Mouse (Mus musculus): ENCODE measurements at regions not wholly inside any gene's neighbourhood (a gene's known extent, or its start where the extent isn't known, plus 50 kb on each side); places are given as distances from the start of the nearest gene placed in this dataset.
A peak's percentile ranks its signal among the peaks of the same experiment; 100 is the strongest.

DNA sequence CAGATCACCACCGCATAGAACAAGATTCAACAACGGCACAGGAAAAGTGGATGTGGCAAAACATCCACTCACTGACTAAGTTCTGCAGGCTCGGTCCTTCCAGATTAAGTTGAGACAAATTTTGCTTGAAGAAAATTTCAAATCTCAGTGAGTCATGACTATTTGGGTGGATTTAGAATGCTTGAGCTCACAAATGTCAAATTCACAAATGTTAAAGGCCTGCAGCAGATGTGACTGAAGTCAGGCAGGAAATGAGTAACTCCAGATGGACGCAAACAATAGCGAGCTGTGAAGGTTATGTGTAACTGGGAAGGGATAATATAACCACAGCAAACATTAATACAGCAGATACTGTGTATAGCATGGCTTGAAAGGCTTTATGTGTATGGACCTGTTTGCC lies 198.5 kb upstream of the Zbtb20 start:
- DNase-seq (ENCODE audit: low spot score), result no peak

DNA sequence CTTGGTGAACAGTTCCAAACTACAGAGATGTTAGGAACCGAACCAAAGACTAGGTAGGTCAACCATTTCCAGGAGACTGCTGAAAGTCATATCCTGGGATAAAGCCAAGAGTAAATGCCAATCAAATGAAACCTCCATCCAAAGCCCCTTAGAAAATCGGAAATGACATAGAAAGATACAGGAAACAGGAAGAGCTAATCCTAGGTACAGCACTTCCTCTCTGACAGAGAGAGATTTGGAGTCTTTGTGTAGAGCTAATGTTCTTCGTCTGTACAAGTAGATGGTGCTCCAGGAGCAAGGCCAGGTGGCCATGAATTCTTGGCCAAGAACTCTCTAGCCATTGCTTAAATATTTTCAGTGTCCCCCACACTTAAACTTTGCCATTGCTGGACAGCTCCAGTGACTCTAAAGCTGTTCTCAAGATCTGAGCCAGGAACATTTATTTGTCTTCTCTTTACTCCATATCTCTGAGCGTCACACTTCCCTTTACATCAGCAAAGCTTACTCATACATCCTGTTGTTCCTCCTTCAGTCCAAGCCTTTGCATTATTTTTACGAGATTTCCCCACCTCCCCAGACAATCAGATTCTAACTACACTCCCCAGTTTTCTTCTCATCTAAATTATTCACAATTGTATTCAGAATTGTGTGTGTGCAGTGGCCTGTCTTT lies 199.1 kb upstream of the Zbtb20 start:
- DNase-seq (ENCODE audit: low spot score), result peak; percentile 36

DNA sequence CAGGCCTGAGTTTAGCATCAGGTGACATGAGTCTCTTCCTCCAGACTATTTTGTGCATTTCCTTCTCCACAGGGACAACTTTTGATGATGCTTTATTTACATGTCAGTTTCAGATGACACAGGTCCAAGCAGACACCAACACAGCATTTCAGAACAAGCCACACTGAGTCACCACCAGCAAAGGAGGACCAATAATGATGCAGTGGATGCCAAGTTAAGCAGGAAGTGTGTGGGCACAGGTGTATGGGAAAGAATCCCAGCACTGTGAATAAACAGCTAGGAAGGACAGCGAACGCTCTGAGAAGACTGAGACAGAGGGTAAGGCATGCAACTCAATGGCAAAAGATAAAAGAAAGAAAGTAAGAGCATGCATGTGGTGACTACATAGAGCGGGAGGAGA lies 200.7 kb upstream of the Zbtb20 start:
- no peak for DNase-seq (ENCODE audit: low spot score)

DNA sequence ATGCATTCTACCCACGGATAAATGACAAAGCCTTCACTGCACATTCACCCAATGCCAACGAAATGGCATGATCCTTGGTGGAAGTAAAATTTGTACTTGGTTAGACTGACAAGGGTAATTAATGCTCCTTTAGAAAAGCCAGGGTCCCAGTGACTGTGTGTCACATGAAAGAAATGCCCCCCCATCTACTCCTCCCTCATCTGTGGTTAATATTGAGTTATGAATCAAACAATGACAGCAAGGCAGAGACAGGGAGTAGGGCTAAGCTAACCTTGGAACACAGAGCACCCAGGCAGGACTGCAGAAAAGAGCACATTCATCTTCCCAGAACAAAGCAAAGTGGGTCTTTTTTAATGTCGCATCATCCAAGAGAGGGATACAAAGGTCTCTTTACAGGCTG lies 209.1 kb upstream of the Zbtb20 start:
- DNase-seq (ENCODE audit: low spot score), result no peak

DNA sequence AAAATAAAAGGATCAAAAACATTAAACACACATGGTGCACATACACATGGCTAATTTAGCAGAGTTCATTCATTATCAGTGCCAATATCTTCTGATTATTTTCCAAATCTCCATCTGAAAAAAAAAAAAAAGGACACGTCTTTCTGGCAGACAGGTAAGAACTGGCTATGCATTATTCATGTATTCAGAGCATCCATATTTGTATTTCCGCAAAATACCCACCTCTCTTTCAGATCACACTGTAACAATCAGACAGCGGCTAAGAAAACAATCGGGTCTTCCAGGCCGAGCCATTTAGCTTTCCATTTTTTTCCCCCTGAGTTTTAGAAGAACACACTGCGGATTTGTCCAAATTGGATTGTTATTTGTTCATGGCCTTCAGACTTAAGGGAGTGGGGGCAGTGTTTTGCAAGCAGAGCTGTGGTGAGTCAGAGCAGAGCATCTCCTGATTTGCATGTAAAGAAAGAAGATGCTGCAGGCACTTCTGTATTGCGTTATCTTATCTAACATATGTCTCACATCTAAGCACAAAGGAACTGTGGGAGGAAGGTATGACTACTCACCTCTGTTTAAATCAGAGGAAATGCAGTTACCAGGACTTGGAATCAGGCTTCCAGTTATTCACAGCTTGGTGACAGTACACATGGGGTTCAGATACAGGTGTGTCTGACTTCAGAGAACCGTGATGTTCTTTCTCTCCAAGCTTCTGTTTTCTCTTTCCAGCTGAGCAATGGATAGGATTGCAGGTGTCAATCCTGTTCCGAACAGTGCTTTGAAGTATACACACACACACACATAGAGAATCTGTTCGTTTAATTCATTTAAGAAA lies 223.6 kb upstream of the Zbtb20 start:
- DNase-seq (ENCODE audit: low spot score), result no peak

DNA sequence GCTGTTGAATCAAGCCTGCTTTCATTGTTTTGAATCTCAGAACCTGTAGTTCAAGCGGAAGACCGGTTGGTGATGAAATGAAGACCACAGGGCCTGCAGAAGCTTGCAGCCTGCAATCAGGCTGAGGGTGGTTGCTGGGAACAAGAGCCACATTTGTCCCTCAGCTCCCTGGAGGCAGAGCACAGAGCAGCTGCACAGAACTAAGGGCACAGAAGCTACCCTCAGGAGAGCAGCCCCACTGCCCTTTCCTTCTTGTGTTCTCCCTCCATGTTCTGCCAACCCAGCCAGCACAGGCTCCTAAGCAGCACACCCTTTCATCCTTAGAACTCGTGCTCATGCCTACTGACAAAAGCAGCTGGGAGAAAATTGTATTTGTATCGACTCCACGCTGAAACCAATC lies 225.9 kb upstream of the Zbtb20 start:
- DNase-seq (ENCODE audit: low spot score), result no peak

DNA sequence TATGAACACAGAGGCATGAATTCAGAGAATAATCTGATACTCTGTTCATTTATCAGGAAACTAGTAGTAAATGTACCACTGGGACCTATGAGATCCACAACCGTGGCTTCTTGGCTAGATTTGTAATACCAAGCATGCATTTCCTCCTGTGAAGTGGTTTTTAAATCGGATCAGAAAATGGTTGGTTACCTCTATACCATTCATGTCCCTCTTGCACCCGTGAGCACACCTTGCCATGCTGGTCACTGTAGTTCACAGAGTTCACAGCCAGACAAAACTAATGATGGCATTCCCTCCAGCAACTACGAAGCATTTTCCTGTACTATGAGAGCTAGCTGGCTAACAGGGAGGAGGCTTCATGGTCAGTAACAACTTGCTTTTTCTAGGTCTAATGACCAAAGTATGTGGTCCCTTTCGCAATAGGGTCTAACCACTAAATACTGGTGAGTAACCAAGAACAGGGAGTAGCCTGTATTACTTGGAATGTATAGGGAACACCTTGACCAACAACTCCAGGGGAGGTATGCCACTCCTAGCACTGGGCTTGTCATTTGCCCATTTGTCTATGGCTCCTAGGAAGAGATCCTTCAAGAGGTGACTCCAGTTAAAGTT lies 227.0 kb upstream of the Zbtb20 start:
- DNase-seq (ENCODE audit: low spot score), result no peak

DNA sequence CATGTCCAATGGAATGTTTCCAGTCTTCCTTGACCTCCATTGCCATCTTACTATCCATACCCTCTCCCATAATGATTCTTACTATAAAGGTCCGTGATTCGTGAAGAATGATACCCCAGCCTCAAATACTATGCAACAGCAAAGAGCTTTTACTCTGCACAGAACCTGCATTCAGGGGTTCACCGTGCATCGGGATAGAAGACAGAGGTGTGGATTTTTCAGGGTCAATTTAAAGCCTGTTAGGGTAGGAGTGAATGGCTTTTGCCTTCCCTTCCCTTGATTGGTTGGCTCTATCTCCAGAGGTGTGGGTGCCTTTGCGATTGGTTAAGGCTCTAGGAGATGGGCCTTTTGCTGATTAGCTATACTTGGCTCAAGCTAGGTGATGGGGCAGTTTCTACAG lies 227.9 kb upstream of the Zbtb20 start:
- no peak for DNase-seq (ENCODE audit: low spot score)

DNA sequence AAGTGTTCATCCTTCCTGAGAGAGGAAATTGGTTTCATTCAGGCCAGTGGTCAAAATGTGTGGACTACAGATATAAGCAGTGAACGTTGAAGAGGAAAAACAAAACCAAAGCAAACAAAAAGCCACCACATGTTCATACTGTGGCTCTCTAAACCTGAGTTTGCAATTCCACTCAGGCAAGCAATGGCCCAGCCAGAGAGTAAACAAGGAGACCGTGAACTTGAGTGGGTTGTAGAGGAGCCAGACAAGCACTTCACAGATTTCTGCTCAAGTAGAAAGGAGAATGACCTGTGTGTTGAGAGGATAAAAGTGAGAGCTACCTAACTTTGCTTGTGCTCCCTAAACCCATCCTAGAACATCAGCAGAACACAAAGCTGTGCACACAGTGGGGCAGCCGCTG lies 239.9 kb upstream of the Zbtb20 start:
- DNase-seq (ENCODE audit: low spot score), result no peak

DNA sequence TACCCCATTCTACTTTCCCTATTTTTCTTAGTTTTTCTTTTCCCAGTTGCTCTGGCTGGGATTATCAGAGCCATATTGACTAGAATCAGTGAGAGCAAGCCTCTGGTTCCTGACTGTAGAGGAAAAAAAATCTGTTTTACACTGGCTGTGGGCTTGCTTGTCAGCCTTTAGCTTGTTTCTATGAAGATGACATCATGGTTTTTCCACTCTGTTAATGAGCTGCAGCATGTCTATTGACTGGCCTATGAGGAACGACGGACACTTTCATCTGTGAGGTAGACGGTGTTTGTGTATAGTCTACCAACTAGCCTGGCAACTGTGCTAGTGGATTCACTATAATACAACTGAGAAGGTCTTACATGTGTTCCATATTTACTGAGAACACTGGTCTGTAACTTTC lies 248.0 kb upstream of the Zbtb20 start:
- DNase-seq (ENCODE audit: low spot score), result no peak

DNA sequence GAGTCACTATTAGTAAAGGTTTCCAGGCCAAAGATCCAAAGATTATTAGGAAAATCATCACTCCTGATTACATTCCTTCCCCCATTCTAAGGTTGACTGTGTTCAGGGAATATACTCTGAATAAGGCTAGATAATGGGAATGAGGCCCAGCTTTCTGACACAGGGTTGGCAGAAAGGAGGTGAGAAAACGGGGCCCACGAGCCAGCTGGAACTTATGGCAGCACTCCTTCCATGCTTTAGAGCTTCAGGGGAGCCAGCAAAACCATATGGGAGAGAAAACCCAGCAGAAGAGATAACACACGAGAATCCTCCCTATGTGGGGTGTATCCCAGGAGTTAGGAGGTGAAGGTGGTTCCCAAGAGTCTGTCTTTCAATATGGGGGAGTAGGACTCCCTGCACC lies 259.8 kb upstream of the Zbtb20 start:
- DNase-seq (ENCODE audit: low spot score), result no peak

DNA sequence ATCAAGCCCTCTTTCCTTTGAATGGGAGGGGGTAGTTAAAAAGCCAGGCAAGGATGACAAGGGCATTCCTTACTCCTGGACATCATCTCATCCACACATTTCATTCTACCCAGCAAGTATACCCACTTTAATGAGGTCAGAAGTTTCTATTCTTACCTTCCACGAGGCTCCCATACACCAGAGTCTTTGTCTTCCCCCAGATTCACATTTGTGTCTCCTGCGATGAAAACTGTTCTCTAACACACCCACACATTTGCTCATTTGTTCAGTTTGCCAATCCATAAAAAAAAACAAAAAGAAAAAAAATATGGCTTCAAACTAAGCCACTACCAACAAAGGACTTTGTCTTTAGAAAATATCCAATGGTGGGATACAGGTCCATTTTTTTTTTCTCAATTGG lies 263.7 kb upstream of the Zbtb20 start:
- no peak for DNase-seq (ENCODE audit: low spot score)

DNA sequence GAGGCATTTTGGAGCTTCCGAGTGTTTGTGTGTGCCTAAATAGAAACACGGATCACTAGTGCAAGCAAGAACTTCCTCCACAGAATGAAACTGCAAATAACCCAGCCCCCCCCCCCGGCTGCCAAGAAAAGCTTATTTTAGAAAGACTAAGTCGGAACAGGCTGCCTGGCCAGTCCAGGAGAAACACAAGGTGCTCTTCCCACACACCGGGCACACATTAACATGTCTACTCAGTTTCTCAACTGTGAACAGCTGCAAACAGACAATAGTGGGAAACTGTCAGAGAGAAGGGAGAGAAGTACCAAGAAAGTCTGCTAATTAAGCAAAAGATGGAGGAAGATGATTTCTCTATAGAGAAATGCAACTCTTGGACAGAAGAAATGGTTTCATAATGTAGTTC lies 267.3 kb upstream of the Zbtb20 start:
- DNase-seq (ENCODE audit: low spot score), result no peak

DNA sequence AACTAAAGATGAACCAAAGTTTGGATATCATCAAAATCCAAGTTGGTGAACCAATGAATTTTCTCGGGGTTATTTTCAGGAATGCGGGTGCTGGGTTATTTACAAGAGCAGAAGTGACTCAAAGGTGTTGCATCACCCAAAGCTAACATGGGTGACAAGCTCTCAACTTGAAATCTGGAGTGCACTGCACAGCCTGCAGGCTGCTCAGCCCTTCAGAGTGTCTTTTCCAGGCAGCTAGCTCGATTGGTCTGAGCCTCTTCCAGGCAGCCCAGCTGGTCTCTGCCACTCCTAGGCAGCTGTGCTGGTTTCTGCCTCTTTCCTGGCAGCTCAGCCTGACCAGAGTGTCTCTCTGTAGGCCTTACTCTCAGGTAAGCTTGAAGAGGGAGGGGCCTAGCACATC lies 251.9 kb upstream of the Gap43 start:
- peak; percentile 8 for DNase-seq (ENCODE audit: low spot score)

DNA sequence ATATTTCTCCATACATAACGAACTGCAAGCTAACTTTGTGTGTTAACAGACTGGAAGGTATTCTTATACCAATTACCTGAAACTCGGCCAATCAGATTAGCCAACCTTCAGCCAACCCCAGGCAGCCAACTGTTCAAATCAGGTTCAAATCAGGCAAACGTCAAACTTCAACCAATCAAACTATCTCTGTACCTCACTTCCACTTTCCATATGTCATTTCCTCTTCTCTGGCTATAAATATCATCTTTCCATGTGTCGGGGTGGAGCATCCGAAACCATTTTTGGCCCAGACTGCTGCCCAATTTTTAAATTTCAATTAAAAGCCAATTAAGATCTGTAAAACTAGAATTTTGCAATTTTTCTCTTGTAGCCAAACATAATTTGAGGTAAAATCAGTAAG lies 251.1 kb upstream of the Gap43 start:
- no peak for DNase-seq (ENCODE audit: low spot score)

DNA sequence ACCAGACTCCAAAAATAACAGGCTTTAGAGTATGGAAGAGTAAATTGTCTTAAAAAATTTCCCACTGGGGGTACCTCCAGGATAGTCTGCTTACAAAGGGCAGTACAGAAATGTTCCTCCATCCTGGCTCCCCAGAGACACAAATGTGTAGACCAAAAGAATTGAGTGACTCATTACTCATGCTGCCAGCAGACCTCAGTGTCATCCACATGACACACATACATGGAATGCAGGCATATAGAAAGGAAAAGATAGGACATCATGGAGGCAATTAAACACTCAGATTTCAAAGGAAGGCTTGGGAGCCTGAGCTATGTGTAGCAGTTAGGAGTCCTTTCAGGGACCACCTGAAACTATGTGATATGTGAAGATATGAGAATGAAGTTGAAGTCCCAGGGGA lies 245.7 kb upstream of the Gap43 start:
- no peak for DNase-seq (ENCODE audit: low spot score)

DNA sequence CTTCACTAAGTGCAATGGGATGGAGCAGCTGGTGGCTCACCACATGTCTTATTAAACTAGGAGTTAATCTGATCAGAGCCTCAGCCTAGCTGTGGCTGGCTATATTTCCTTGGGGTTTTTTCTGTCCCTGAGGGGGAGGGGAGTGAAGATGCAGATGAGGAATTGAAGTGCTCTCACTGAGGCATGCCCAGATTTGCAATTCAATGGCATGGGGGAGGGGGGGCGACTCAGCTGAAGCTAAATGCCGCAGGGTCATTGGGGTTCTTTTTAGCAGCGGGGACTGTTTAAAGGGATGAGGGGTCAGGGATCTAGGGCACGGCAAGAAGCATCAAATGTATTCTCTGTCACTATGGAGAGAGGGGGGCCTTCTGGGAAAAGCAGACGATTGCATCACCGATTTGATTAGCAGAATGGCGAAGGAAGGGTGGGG lies 235.1 kb upstream of the Gap43 start:
- no peak for DNase-seq (ENCODE audit: low spot score)

DNA sequence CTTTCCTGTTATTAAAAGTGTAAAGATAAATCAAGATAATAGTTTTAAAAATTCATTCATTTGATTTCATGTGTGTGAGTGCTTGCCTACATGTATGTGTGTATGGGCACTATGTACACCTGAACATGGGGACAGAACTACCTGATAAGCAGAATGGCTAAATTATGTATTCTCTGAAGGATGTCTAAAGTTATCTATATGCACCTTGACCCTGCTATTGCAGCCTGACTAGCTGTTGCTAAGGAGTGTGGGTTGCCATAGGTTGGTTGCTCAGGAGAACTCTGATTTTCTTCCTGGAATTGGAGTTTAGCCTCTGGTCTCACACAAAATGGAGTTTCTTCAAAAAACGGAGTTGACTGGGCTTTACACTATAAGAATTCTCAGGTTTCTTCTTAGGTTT lies 234.5 kb upstream of the Gap43 start:
- no peak for DNase-seq (ENCODE audit: low spot score)

DNA sequence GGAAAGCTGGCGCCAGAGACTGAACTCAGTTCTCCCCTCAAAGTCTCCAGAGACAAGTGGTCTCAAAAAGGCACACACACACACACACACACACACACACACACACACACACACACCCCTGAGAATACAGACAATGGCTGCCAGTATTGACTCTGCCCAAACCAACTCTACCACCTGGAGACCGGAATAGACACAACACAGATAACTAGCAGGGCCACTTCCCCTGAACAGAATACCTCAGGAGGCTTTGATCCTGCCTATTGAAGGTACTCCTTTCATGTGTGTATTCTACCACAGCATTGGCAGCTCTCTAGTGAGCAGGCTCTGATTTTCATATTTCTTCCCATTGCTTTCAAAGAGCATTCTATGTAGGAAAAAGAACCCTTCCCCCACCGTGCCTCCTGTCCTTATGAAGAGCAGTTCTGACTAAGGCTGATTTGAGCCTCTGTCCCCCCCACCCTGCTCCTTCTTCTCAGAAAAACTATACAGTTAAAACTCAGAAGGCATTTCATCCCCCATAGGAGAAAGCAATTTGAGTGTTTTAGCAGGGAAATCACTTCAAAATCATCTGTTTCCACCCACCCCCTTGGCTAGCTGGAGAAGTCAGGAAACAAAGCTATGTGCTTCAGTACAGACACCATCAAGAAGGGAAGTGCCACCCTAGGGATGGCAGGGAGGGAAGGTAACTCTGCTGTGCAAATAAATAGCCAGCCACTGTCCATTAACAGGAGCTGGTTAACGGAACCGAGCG lies 230.0 kb upstream of the Gap43 start:
- no peak for DNase-seq (ENCODE audit: low spot score)

DNA sequence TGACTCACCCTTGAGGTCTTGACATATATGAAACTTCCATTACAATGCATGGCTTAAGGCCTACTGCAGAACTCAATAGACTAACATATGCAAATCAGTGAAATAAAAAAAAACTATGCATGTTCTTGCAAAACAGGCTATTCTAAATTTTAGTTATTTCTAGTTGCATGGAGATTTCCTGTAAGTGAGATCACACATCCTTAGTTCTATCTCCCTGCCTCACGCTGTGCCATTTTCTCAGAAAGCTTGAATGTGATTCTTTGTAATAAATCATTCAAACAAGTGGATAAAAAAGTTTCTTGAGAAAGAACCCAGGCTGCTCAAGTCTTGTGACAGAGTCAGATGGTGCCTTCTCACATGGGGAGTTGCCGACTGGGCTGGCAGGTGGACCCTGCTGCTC lies 228.9 kb upstream of the Gap43 start:
- DNase-seq (ENCODE audit: low spot score), result no peak

DNA sequence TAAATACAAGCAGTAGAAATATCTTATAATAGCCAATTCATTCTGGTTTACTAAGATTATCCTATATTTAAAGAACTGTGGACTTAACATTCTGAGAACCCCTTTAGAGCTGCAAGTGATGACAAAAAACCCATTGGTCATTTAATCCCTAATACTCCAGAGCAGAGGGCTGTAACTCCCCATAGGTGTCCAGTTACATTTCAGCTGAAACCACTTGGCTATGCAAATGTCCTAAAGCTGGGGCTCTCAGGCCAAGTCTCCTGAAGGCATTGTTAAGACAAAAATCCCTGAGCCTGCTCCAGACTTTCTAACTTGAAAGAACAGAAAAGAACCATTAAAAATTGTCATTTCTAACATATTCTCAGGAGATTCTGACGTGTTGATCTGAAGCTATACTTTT lies 209.1 kb upstream of the Gap43 start:
- no peak for DNase-seq (ENCODE audit: low spot score)

DNA sequence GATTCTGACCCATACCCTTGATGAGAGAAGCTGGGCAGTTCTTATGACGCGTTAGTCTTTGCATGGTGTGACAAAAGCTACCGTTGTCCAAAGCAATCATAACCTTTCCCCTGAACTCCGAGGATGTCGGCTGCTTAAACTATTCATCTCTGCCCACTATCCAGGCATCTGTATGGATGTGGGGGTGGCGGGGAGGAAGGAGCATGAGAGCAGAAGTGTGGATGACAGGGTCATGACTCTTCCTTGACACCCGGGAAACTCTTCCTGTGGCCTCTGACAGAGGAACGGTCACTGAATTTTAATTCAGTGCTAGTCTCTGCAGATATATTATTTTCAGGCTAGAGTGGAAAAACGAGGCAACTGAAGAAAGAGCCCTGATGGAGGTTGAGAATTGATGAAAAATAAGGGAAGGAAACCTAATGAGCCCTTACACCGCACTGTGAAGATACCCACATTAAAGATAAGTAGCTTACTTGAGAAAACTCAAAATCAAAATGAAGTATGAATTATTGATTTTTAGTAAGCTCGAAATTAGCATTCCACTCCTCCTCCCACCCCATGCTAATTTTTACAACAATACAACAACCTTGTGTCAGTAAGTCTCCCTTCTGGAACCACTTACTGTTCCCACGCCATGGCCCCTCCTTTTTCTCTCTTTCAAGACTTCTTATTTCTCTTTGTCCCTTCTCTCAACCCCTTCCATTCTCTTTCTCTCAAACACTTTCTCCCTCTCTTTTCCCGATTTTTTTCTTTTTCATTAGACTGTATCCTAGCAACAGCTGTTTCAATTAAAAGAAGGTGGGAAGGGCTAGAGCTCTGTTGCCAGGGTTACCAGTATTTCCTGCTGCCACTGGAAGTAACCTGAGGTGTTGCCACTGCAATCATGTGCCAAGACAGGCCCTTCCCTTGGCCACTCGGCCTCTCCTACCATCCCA lies 206.0 kb upstream of the Gap43 start:
- DNase-seq (ENCODE audit: low spot score), result no peak
